Mouse (Mus musculus): ENCODE results near the gene Depdc5.
"Not testable (repeated sequence)": the region's sequence is repeated elsewhere in the genome, so short reads cannot be mapped to it uniquely, and the experiment has no call there.

Gene Depdc5

DNA sequence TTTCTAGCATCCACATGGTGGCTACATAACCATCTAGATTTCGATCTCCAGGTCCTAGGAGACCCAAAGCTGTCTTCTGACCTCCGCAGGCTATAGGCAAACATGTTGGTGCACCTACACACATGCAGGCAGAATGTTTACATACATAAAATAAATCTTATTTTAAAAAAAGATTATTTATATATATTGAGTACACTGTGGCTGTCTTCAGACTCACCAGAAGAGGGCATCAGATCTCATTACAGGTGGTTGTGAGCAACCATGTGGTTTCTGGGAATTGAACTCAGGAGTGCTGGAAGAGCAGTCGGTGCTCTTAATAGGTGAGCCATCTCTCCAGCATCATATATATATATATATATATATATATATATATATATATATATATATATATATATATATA, 50.6 kb downstream of the Depdc5 start:
- DNase-seq: no peak

DNA sequence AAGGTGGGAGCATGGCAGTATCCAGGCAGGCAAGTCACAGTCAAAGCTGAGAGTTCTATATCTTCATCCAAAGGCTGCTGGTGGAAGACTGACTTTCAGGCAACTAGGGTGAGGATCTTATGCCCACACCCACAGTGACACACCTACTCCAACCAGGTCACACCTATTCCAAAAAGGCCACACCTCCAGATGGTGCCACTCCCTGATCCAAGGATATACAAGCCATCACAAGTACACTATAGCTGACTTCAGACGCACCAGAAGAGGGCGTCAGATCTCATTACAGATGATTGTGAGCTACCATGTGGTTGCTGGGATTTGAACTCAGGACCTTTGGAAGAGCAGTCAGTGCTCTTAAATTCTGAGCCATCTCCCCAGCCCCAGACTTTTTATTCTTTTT, 55.8 kb downstream of the Depdc5 start:
- DNase-seq: not testable (repeated sequence)

DNA sequence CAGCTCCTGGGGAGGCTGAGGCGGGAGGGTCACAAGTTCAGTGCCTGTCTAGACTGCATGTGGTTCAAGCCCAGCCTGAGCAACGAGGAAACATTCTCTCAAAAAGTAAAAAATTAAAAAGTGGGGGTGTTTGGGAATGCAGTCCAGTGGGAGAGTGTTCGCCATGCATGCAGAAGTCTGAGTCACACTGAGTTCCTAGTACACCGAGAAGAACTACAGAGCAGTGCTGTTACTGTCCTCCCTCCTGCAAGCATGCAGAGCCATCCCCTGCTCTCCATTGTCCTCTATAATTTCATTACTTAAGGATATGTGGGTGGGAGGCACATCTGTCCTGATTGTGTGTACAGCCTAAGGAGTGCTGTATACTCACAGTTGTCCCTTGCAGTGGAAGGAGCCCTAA, 59.4 kb downstream of the Depdc5 start:
- DNase-seq: no peak

DNA sequence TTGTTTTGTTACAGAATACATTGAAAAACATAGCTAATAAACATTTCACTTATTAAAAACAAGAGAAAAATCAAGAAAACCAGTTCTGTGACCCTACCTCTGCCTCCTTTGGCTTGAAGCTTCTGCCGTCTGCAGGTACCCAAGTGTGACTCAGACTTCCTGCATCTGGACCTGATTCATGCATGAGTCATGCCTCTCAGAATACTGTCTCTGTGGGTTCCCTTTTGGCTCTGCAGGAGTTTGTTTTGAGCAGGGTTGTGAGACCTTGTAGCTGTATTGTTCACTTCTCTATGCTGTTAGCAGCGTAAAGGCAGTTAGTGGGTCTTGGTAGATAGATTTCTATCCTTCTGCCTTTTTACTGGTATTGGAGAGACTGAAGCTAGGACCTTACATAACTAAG, 67.3 kb downstream of the Depdc5 start:
- DNase-seq: peak; percentile 24 to 47

DNA sequence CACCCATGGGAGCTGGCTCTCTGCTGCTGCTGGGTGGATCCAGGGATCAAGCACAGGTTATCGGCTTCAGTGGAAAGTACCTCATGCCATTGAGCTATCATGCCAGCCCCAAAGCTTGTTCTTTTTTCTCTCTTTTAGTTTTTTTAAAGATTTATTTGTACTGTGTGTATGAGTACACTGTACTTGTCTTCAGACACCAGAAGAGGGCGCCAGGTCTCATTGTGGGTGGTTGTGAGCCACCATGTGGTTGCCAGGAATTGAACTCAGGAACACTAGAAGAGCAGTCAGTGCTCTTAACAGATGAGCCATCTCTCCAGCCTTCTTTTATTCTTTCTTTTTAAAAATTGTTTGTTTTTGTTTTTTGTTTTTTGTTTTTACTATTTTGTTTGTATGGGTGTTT, 71.2 kb downstream of the Depdc5 start:
- peak in 1 of 2 experiments; percentile 26 for DNase-seq

DNA sequence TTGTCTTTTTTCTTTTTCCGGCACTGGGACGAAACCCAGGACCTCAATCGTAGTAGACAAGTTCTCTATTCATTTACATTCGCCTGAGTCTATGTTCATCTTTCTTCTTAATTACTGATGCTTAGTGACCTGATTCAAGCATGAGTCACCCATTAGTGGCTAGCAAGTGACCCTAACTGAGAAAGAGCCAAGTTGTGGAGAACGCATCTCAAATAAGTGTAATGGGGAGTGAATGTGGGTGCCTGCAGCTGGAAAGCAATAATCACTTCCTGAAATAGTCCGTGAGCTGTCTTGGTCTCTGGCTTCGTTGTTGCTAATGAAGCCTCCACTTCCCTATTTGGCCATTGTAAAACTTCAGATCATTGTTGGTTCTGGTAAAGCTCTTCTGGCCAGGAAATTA, 77.1 kb downstream of the Depdc5 start:
- DNase-seq: no peak

DNA sequence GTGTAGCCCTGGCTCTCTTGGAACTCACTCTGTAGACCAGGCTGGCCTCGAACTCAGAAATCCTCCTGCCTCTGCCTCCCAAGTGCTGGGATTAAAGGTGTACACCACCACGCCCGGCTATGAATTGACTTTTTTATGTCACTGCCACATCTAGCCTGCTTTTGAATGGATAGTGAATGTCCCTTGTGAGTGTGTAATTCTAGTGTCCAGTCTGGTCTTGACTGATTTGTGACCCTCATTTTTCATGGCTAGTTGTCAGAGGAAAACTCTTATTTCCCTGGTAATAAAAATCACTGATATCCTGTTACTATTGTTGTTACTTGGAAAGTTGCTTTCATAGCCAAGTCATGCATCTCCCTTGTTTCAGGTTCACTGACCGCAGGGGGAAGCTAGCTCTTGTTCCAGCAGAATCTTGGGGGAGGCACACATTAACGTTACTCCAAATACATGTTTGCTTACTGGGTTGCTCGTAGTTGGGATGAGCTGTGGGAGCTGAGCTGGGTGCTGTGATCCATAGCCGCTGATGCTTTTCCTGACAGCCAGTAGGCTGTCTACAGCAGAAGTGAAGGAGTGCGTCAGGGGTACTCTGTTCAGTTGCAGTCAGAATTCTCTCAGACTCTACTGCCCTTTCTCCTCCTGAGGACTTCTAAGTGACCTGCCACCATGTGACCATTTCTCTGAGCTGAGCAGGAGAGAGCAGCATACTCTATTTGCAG, 77.9 kb downstream of the Depdc5 start:
- no peak for DNase-seq

DNA sequence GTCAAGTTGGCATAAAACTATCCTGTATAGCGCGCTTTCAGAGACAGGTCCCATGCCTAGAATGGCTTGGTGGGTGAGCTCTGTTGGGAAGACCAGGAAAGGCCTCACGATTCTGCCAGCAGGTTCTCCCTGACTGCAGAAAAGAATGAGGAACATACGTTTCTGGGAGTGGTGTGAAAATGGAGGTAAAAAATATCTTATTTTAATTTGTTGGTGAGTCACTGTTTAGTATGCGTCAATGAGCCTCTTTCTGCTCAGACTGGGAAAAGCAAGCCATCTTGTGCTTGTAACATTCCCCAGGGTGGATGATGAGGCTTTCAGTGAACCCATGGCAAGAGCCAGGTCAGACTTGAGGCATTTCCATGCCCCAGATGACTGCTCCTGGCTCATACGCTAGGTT, 86.6 kb downstream of the Depdc5 start:
- no peak for DNase-seq

DNA sequence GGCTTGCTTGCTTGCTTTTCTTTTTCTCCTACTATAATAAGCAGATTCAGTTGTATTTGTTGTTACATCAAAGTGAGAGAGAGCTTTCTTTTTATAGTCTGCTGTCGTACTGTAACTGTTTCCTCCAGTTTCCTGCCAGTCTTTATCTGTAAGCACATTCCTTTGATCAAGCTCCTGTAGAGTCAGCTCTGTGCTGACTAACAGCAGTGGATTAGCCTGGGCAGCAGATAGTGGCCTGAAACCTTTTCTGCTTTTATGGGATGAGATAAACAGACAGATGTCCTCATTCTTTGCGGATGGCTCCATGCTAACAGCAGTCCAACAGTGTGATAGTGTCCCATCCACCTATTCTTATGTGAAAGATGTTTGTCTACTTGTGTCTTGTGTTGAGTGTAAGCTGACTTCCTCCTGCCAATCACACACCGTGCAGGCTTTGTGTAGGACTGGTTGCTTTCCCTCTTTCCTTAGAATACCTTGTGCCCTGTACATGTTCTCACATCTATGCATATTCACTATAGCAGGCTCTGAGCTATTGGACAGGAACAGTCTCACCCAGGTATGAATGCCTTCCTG, 87.3 kb downstream of the Depdc5 start:
- no peak for DNase-seq

DNA sequence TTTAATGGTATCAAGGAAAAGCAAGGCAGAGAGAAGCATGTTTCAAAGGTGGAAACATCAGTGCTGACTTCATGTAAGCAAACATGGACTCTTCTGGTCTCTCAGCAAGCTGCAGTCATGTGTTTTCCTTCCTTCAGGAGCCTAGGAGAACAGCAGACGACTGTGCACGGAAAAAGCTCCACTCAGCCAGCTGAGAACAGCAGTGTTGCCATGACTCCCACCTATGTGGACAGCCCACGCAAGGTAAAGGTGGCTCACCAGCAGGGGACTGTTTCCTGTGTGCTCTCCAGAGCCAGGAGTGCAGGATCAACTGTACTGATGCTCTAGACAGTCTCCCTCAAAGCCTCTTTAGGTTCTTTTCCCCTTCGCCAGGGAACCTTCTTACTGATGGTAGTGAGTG, 92.2 kb downstream of the Depdc5 start:
- DNase-seq: no peak

DNA sequence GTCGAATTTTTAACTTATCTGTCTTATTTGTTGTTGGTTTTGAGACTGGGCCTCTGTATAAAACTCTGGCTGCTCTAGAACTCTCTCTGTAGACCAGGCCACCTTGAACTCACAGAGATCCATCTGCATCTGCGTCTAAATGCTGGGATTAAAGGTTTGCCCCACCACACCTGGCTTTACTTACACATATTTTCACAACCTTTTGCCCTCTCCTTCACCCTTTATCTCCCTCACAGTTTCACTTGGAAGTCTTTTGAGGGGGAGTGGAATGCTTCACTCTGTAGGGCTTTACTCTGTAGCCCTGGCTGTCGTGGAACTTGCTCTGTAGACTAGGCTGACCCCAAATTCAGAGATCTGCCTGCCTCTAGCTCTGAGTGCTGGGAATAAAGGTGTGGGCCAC, 98.1 kb downstream of the Depdc5 start:
- no peak for DNase-seq

DNA sequence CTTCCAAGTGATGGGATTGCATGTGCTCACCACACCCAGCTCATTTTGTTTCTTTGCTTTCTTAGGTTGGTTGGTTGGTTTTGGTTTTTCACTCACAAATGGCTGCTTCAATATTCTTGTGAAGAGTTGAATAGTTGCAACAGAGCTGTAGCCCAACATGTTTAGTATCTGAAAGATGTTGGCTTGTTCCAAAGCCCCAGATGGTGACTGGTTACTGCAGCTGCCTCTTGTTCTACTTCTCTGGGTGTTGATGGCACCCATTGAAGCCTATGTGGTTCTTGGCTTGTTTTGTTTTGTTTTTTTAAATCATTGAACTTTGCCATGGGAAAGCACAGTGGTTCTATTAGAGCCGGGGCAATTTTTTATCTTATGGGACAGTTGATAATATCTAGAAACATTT, 99.1 kb downstream of the Depdc5 start:
- no peak for DNase-seq

DNA sequence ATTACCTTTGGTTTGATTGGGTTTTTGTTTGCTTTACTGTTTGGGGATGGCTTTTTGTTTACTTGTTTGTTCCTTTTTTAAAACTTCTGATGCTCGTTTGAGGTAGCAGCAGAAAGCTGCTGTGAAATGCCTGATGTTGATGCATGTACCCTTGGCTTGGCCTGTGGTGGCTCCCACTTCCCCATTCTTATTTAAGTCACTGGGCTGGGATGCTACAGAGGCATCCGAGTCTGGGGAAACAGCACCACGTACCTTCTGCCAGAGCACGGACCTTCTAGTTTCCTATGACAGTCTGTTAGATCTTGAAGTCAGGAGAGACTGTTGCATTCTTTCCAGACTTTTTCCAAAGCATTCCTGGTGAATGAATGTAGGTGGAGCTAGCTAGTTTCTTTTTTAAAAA, 113.0 kb downstream of the Depdc5 start:
- DNase-seq: no peak

DNA sequence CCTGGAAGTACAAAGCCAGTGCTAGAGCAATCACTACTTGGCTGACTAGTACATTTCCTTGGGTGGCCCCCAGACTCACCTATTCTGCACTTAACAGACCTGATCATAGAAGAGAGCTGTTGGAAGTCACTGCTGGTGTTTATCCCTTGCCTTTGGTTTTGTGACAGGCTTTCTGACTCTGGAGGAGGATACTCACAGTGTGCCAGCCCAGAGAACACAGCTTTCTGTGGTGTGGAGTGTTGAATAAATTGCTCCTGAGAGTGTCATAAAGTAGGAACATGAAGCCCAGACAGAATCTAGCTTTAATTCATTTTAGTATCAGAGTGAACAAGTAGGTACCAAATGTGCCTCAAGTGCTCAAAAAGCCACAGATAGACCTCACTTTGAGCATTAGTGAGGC, 113.7 kb downstream of the Depdc5 start:
- no peak for DNase-seq

DNA sequence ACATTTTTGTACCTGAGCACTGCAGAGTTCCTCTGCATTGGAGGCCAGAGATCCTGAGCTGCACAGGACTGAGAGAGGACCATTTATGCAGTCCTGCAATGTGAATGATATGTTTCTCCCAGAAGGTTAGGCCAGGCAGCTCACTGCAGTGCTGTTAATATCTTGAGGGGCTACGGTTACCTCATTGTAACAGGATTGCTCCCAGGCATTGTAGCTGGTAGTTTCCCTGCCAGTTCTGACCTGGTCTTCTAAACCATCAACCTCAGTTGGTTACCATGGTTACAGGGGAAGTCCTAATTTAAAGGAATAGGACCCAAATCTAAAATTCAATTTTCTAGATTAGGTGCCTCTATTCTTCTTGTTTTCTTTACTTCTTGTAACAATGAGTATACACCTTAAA, 121.9 kb downstream of the Depdc5 start:
- DNase-seq: no peak

DNA sequence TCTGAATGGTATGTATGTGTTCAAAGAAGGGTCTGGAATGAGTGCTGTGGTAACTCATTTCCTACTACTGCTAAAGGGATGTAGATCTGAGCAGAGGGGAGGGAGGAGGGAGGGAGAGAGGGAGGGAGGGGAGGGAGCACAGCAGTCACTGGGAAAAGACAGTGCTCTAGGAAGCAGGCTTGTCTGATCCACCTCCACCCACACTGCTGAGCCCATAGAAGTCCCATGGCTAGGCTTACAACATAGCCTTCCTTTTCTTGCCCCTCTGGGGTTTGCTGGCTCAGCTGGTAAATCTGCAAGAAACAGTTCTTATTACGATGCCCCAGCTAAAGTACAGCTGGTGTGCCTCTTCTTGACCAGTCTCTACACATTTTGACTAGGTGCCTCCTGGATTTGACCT, 124.4 kb downstream of the Depdc5 start:
- DNase-seq: no peak

DNA sequence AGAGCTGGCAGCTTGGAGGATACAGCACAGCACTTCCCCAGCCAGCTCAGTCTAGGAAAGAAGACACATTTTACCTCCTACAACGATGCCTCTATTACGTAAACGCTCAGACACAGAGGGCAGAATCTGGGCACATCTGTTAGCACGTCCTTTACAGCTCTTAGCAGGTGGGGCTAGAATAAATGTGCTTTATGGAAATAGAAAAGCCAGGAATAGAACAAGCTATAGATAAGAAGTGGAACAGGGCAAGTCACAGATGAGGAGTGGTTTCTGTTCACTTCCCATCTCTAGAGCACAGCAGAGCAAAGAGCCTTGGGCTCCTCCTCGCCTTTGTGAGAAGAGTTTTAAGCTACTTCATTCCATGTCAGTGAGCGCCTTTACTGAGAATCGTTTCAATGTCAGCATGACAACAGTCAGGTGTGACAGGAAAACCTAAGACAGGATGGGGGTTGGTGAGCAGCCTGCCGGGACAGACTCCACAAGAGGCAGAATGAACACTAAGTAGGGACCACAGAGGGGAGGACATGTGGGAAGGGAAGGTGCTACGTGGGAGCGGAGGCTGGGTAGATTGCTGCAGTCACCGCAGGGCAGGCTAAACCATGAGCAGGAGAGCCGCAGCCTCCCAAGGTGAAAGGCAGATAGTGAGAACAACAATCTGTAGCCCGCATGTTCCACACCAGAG, 126.6 kb downstream of the Depdc5 start:
- DNase-seq: no peak

DNA sequence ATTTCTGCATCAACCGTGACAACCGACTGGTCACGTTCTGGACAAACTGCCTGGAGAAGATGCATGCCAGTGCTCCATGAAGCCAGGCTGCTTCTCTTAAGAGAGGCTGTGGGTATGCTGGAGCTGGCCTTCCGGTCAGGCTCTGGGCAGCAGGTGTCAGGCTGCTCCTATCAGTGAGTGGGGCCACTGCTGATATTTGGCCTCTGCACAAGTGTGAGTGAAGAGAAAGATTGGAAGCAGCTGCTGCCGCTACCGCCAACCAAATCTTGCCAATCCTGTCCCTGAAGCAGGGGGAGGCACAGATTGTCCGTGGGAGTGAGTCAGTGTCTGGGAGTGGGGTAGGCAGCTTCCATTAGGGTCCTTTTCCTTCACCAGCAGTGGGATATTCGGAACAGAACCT, 127.7 kb downstream of the Depdc5 start:
- DNase-seq: peak; percentile 65 to 77

DNA sequence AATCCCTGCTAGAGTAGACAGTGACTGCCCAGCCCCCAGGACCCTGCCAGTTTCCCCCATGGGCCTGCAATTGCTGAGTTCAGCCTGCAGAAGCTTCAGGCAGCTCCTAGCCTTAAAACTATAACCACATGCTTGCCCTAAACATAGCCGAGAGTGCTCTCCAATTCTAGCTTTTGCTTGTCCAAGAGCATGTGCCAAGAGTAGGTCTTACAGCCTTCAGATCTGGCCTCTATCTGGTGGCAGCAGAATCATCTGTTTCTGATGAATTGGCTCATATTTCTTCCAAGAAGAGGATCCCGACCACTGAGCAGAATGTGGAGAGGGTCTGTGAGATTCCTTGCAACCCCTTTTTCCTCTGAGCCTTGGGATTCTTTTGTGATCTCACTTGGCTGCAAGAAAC, 131.0 kb downstream of the Depdc5 start:
- no peak for DNase-seq

DNA sequence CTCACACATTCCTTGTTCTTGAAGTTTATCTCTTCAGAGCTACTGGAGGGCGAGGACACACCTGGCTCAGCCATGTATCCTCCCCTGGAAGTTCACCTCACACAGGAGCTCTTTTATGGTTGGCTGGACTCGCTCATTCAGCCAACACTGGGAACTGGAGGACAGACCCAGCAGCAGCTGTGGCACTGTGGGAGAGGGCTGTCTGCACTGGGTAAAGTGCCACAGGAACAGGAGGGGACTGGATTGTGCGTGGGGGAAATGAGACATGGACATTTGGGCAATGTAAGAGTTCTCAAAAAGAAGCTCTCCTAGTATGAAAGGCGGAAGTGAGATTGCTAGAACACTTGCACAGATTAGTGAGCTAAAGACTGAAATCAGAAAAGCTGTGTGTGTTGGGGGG, 132.3 kb downstream of the Depdc5 start:
- no peak for DNase-seq

DNA sequence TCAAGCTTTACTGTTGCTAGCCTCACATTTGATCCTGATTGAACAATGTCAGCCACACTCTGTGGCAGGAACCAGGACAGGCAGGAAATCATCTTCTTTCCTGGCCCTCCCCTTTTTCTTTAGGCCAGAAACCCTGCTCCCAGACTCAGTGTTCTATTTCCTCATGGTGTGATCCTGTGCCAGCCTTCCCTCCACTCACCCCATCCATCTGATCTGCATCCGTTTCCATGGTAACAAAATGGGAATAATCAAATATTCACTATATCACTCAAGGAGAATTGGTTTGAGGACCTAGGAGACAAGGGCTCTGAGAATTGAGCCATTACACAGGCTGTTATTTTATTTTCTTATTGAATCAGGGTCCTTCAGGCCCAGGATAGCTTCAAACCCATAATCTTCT, 133.1 kb downstream of the Depdc5 start:
- DNase-seq: no peak

DNA sequence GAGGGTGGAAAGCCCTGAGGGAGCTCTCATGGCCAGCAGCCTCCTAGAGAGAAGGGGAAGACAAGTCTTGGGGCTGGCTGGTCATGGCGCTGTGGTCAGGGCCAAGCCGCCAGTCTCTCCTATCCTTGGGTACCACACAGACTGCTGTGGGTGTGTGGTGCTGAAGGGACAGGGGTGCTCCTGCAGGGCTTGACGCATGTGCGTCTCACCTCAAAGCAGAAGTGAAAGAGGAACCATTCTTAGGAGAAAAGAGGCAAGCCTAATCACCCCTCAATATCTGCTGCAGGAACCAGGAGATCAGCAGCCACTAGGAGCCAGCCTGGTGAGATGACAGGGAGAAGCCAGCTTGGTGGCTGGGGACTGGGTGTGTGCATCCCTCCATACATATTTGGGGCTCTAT, 134.2 kb downstream of the Depdc5 start:
- no peak for DNase-seq

DNA sequence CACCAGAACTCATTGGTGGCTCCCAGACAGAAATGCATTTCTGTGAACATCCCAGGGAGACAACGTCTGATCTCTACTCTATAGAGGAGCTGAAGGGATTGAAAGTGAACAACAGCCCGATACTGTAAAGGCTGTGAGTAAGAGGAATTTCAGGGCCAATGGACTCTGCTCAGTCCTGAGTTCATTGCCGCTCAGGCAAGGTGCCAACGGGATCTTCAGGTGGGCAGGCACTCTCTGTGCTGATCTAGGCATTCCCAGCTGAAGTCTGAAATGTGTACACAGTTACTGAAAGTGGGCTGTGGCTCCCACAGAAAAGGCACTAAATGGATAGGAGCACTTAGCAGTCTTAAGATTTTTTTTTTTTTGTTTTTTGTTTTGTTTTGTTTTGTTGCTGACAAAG, 135.3 kb downstream of the Depdc5 start:
- DNase-seq: no peak

DNA sequence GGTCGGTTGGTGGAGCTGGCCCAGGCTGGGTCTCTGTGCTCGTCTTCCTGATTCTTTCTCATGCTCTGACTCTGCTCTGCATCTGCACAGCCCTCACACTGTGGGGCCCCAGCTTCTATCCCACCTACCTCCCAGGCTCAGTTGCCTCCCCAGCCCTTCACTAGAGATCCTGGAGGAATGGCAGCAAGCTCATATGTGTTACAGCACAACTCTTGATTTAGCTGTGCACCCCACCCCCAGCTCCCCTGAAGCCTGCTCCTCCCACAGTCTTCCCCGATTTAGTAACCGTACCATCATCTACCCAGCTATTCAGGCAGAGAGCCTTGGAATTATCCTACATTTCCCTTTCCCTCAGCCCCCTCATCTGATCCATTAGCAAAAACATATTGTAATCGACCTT, 137.6 kb downstream of the Depdc5 start:
- DNase-seq: no peak

DNA sequence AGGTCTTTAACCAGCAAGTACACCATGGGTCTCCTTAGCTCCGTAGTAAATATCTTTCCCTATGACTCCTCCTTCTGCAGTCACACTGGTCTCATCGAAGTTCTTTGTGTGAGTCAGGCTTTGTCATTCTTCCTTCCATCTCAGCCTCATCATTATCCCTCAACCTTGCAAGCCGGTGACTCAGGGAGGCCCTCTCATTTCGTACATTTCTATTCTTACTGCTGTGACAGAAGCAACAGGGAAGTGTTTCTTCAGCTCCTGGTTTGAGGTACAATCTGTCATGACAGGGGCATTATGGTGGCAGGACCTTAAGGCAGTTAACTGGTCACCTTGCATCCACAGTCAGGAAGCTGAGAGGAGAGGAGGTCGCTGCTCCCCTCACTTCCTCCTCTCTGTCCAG, 139.3 kb downstream of the Depdc5 start:
- no peak for DNase-seq

All from cerebellum, postnatal 25 days (tissue).